Mouse (Mus musculus) regulatory T cell (primary cell): Measurements from ENCODE around the gene Adamtsl4.

ENCODE experiments used
- in situ Hi-C: fragments of 300-600 bp; cut with MboI, MseI; formaldehyde crosslinking; loops from one replicate; pipeline ENCODE4 v1.15.1; 2025; ENCODE audit warnings: high pct_unique_total_duplicates

Adamtsl4 gene

DNA sequence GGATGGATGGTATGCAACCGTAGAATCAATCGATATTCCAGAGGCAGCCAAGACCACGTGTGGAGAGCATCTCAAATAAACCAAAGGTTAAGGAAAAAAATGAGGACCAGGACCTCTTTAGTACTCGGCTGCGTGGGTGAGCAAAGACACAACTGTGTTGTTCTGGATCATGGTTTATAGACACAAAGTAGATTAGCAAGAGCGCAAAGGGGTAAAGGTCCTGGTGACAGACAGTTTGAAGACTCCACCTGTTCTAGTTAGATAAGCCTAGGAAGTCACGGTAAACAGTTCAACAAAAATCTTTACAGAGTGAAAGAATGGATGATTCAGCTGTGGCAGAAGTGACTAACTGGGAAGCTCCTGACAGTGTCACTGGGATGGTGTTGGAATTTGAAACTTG, 44.6 kb downstream of the Adamtsl4 start:
- in situ Hi-C loops, result no loop called here

DNA sequence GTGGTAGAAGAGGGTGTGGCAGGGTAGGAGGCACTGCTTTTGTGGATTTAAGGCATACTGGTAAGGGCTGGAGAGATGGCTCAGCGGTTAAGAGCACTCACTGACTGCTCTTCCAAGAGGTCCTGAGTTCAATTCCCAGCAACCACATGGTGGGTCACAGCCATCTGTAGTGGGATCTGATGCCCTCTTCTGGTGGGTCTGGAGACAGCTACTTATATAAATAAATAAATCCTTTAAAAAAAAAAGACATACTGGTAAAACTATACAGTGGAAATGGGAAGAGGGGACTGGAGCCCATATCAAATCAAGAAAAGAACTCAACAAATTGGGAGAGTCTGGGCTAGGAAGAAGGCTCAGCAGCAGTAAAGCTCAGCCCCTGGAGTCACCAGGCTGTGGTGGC, 48.0 kb downstream of the Adamtsl4 start:
- in situ Hi-C loops, result loop anchor here (5.0 kb wide), 1 partner anchor 33 kb away; no protein-coding TSS in a partner anchor

DNA sequence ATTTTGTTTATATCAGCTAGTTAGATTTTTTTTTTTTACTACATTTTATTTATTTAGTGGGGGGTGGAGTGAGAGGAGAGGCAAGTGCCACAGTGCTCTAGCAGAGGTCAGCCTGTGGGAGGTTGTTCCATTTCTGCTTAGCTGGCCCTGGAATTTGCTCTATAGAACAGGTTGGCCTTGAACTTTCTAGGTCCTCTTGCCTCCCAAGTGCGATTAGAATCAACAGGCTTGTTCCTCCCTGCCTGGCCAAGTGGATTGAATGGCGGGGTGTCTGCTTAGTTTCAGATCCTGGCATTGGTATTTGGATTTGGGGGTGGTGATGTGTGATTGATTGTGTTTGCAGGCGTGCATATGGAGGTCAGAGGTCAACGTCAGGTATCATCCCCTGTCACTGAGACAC, 51.6 kb downstream of the Adamtsl4 start:
- in situ Hi-C loops, result loop anchor here (5.0 kb wide), 1 partner anchor 36 kb away; no protein-coding TSS in a partner anchor

GRCm38 (mm10) chr3:95635636-95636035, 52.1 kb downstream of the Adamtsl4 start:
- in situ Hi-C loops, result loop anchor here (5.0 kb wide), 1 partner anchor 37 kb away; no protein-coding TSS in a partner anchor

DNA sequence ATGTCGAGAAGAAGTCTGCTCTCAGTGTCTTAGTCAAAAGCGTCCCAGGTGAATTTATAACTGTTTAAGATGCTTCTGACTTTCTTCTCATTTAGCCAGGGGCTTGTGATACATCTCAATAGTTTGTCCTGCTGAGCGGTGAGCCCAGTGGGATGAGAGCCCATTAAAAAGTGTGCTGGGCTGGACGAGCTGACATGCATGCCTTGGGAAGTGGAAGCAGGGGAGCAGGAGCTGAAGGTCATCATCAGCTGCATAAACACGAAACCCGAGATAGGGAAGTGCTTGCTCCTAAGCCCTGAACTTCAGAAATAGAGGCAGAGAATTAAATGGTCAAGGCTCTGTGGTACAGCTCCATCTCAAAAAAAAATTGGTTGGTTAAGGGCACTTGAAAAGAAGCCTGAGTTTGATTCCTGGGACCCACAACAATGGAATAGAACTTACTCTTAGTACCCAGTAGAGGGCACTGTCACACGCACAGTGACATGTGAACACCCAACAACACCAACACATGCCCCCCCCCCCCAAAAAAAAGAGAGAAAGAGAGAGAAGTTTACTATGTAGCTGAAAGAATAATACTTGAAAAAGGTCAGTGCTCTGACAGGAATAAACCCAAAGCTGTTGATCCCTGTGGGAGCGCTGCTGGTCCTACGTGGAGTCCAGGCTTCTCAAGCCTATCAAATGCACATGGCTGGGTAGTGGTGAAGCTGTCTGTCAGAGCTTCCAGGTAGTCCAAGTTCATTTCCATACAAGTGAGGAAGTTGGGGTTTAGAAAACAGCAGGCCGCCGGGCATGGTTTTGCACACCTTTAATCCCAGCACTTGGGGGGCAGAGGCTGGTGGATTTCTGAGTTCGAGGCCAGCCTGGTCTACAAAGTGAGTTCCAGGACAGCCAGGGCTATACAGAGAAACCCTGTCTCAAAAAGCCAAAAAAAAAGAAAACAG, 54.8 kb downstream of the Adamtsl4 start:
- in situ Hi-C loops, result no loop called here

DNA sequence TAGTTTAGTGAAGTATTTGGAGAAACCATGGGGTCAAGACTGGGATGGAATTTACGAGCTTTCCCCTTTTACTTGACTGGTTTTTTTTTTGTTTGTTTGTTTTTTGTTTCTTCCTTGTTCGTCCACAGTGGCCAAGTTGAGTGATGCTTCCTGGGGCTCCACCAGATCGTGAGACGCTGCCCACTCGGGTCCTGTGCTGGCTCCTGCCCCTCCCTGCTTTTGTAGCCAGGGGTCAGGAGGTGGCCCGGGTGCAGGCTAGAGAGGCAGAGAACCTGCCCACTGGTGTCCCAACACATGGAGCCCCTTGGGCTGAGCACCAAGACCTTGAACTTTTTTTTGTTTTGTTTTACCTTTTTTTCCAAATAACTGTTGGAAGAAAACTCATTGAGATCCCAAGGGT, 56.4 kb downstream of the Adamtsl4 start:
- in situ Hi-C loops, result no loop called here

DNA sequence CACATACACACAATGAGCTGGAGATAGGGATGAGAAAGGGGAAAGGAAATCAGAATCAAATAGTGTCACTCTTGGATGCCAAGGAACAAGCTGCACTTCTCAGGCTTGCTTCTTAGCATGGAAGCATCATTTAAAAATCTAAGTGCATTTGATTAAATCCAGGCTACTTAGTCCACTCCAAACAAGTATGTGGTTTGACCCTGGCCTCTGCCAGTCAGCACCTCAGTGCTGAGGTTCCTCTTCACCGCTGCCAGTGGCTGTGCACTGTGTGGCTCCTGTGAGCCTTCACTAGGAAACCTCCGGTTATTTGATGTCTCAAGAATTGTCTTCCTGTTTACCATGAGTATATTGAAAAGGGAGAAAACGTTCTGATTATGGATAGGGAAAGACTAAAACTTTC, 56.9 kb downstream of the Adamtsl4 start:
- in situ Hi-C loops, result no loop called here

- in situ Hi-C loops, result no loop called here
These were observed 58.0 kb downstream of the Adamtsl4 start for GRCm38 (mm10) chr3:95629755-95630154.

DNA sequence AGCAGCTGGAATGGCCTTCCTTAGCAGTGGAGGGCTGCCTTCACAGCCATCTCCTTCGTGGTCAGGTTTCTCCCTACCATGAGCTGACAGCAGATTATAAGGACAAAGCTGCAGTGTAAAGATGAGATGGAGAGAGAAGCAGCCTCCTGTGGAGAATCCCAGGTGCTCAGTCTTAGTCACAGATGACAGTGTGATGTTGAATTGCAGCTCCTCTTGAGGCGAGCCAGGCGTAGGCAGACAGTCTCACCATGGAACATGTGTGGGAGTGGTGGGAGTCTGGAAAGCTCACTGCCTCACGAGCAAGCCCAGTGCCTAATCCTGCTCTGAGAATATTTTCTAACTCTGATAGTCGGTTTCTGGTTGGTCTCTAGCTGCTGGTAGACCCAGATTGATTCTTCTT, 60.0 kb downstream of the Adamtsl4 start:
- in situ Hi-C loops, result no loop called here
